Mouse (Mus musculus) small intestine, adult 2 months (tissue): Measurements from ENCODE around the gene Map4k3. TPM values are rescaled to one million over a fixed set of nuclear protein-coding genes. Genes with fewer than 3 reads are reported as not detected.
A peak's percentile ranks its signal among the peaks of the same experiment; 100 is the strongest.

Experiments
- H3K27ac ChIP-seq: fragments of 200-500 bp; 2 replicates; pipeline ENCODE4 v1.5.1; 2012; ENCODE audit warnings: low read depth, low read length, control low read depth, inconsistent platforms; ENCODE audit not compliant: insufficient read depth
- H3K27me3 ChIP-seq: fragments of 200-500 bp; 2 replicates; pipeline ENCODE4 v1.6.1; 2012; ENCODE audit warnings: mild to moderate bottlenecking, moderate library complexity, low read length, inconsistent platforms; ENCODE audit not compliant: control insufficient read depth, insufficient read depth
- H3K36me3 ChIP-seq: fragments of 200-500 bp; 2 replicates; pipeline ENCODE4 v1.6.1; 2012; ENCODE audit warnings: mild to moderate bottlenecking, low read length, control low read depth, inconsistent platforms; ENCODE audit not compliant: control insufficient read depth, insufficient read depth
- H3K4me1 ChIP-seq: fragments of 200-500 bp; 2 replicates; pipeline ENCODE4 v1.6.1; 2012; ENCODE audit warnings: low read length, inconsistent platforms, mixed read lengths; ENCODE audit not compliant: control insufficient read depth, insufficient read depth, insufficient read length
- H3K4me3 ChIP-seq: fragments of 200-500 bp; 2 replicates; pipeline ENCODE4 v1.5.1; 2012; ENCODE audit warnings: low read depth, mild to moderate bottlenecking, control low read depth, inconsistent platforms, low read length, moderate library complexity
- CTCF ChIP-seq: fragments of 200-500 bp; IDR thresholded peaks from 2 replicates; pipeline ENCODE4 v1.5.1; 2012; ENCODE audit warnings: low read depth, mild to moderate bottlenecking, control low read depth, inconsistent platforms, low read length, moderate library complexity, mixed read lengths; ENCODE audit not compliant: insufficient replicate concordance, insufficient read length; ENCODE audit errors: extremely low read depth
- POLR2A ChIP-seq: fragments of 200-500 bp; IDR thresholded peaks from 2 replicates; pipeline ENCODE4 v1.6.1; 2012; ENCODE audit warnings: low read depth, mild to moderate bottlenecking, control low read depth, inconsistent platforms, low read length, moderate library complexity
- WGBS: fragments of 180-500 bp; shearing (Covaris S2); methylation state at CpG from one replicate; pipeline ENCODE4 v1.1.7; 2018; 5-methylcytosine and 5-hydroxymethylcytosine counted together
- polyA plus RNA-seq: library from polyadenylated mRNA; depleted of rRNA; stranded (reverse); fragments of >200 nt; gene quantifications from 2 replicates; pipeline ENCODE4 v1.2.3, GENCODE M21; 2012

The Map4k3 gene
- polyA plus RNA-seq, 1 experiment = 9.4 TPM

DNA sequence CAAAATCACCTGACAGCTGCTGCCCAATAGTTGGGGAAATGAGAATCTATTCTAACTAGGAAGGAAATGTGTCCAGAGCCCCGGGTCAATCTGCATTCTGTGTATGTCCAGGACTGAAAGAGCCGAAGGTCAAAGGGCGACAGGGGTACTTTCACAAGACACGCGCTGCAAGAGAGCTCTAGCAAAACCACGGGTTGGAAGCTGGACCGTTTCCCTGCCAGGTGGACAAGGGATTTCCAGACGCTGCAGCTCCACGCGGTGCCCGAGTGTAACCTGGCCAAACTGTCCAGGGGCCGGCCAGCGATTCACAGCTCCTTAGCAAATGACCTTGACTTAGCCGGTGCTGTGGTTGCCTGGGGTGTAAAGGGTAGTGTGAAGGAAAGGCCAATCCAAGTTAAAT lies 169.7 kb downstream of the Map4k3 start:
- Histone ChIP-seq H3K36me3 (no peaks in the 10 kb centered on the region), H3K27ac (no peak overlapping the region), H3K27me3 (no peaks in the 10 kb centered on the region), H3K4me3 (no peak overlapping the region), H3K4me1 (no peaks in the 10 kb centered on the region; the same call in 1 of the 2 replicates)
- 70% methylated on average over 14 of the region's 14 CpGs for WGBS
- TF ChIP-seq POLR2A (no peak), CTCF (no peak)

DNA sequence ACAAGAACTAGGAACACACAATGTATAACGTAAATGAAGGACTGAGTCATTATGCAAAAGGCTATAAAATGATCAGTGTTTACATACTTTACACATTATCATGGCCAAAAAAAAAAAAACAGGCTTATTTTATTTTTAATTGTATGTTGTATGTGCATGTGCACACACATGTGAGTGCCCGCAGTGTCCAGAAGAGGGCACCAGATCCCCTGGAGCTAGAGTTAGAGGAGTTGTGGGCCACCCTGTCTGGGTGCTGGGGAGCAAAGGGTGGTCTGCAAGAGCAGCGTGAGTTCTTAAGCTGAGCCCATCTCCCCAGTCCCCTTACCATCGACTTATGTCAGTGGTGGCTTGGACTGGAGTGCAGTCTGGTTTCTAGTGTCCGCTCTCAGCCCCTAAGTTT lies 170.8 kb downstream of the Map4k3 start:
- H3K36me3 ChIP-seq = no peaks in the 10 kb centered on the region
- H3K27ac ChIP-seq = no peak overlapping the region
- H3K4me3 ChIP-seq = no peak overlapping the region
- no peaks in the 10 kb centered on the region for H3K27me3 ChIP-seq
- H3K4me1 ChIP-seq = no peaks in the 10 kb centered on the region; the same call in 1 of the 2 replicates
- WGBS = 99% methylated on average over 5 of the region's 5 CpGs
- TF ChIP-seq CTCF (peak; percentile 17; the same call in 1 of the 2 replicates), POLR2A (no peak)

DNA sequence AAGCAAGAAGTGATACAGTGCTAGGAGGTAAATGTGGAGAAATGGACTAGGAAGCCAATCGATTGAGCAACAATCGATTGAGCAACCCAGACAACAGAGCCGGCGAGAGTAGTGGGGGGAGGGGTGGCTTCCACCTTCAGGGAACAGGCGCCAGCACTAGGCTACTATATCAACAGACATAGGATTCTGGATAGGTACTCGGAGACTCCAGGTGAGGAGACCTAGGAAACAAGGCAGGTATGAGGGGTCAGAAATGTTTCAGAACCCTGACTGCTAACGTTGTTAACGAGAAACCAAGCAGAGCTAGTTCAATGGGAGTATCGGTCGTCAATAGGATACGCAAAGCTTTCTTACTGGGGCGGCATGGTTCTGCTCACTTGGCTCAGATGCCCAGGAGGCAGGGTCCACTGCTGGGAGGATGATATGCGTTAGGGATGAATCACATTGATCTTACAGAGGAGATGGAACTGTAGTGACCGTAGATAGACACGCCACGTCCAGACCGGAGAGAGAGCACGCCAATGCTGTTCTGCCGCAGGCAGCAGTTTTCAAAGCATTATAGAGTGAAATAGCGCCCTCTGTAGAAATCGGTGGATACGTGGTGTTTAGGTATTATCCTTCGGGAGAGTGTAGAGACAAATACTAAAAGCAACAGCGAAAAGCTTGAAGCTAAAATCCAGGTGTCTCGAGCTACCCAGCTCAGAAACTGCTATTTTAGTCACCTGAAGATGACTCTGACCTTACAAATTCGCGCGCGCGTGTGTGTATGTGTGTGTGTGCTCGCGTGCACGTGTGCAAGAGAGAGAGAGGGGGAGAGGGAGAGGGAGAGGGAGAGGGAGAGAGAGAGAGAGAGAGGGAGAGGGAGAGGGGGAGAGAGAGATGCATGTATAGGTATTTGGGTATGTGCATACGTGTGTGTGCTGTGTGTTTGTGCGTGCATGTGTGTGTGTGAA lies 174.7 kb downstream of the Map4k3 start:
- Histone ChIP-seq H3K4me3 (peak overlapping the region; percentile 68), H3K4me1 (no peaks in the 10 kb centered on the region; the same call in 1 of the 2 replicates), H3K36me3 (no peaks in the 10 kb centered on the region), H3K27ac (peak overlapping the region; percentile 26), H3K27me3 (no peaks in the 10 kb centered on the region)
- TF ChIP-seq CTCF (peak; percentile 60; the same call in 1 of the 2 replicates), POLR2A (no peak)
- 2% methylated on average over 35 of the region's 35 CpGs for WGBS

DNA sequence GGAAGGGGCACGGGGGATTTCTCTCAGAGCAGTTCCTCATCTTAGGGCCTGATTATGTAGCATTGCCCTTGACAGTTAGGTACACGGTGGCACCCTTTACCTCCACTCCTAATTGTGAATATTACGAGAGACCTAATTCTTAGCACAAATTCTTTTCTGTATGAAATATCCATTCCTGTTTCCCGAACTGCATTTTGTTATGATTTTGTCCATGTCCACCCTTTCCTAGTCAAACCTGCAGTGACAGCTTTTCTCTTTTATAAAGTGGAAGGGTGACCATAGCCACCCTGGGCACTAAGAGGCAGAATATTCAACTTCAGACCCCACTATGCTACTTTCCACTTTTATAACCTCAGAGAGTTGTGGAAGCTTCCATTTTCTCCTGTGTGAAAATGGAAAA lies 175.6 kb downstream of the Map4k3 start:
- no peak overlapping the region for H3K4me3 ChIP-seq

DNA sequence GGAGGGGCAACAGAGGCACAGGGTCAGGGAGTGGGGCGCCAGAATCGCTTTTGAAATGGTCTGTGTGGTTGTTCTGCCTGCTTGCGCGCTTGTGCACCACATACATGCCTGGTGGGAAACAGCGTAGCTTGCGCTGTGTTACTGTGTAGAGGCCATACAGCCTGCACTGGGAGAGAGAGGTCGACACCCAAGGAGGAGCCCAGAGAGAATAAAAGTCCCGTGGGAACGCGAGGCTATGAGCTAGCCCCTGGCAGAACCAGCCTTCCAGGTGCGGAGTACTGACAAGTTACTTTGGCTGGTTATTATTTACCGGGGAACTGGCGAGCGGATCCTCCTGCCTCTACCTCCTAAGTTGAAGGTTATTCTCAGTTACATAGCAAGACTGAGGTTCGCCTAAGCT lies 177.3 kb downstream of the Map4k3 start:
- WGBS = 82% methylated on average over 15 of the region's 15 CpGs
- Histone ChIP-seq H3K4me3 (no peak overlapping the region), H3K36me3 (no peaks in the 10 kb centered on the region), H3K27ac (no peak overlapping the region), H3K4me1 (no peaks in the 10 kb centered on the region; the same call in 1 of the 2 replicates), H3K27me3 (no peaks in the 10 kb centered on the region)
- TF ChIP-seq POLR2A (no peak), CTCF (no peak)

More for the DNA sequence above, 175.6 kb downstream of the Map4k3 start:
- no peak overlapping the region for H3K27ac ChIP-seq
- no peaks in the 10 kb centered on the region for H3K27me3 ChIP-seq
- no peaks in the 10 kb centered on the region for H3K36me3 ChIP-seq
- WGBS = 68% methylated on average over 4 of the region's 4 CpGs
- H3K4me1 ChIP-seq = no peaks in the 10 kb centered on the region; the same call in 1 of the 2 replicates
- no peak for TF ChIP-seq POLR2A
- TF ChIP-seq CTCF = no peak

DNA sequence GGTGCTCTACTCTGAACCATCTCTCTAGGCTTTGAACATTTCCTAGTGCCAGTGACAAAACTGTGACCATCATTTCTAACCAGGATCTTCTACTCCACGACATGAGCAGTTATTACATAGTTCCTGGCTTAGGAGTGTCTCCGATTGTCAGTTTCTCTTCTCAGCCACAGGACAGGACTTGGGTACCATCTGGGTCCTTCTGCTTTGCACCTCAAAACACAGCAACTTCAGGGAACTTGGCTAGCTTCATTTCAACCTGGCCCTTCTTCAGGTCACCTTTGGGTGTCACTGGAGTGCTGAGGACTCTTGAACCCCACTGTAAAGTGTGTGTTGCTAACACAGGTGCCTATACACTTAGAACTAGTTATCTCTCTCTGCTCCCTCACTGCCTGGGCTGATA lies 181.4 kb downstream of the Map4k3 start:
- Histone ChIP-seq H3K27me3 (no peaks in the 10 kb centered on the region), H3K4me3 (no peak overlapping the region), H3K36me3 (no peaks in the 10 kb centered on the region), H3K4me1 (no peaks in the 10 kb centered on the region), H3K27ac (no peak overlapping the region)
- TF ChIP-seq POLR2A = no peak
- TF ChIP-seq CTCF = no peak
- WGBS = 75% methylated on average over 2 of the region's 2 CpGs

DNA sequence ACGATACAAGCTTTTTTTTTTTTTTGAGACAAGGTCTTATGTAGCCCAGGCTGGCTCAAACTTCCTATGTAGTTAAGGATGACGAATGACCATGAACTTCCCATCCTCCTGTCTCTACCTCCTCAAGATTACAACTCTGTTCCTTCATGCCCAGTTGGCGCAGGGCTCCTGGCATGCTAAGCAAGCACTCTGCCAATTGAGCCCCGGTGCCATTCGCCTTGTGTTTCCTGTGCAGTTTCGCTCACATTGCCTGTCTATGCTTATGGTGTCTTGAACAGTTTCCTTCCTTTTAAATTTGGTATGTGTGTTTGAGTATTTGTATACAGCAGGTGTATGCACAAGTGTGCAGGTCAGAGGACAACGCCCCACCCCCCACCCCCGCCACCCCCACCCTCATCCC lies 182.1 kb downstream of the Map4k3 start:
- Histone ChIP-seq H3K4me1 (no peaks in the 10 kb centered on the region), H3K4me3 (no peak overlapping the region), H3K36me3 (no peaks in the 10 kb centered on the region), H3K27me3 (no peaks in the 10 kb centered on the region), H3K27ac (no peak overlapping the region)
- 83% methylated on average over 8 of the region's 8 CpGs for WGBS
- TF ChIP-seq POLR2A (no peak), CTCF (no peak)
